Mouse (Mus musculus) R1 (cell line): ENCODE measurements around the gene Sult3a1.
"Not testable (repeated sequence)": the region's sequence is repeated elsewhere in the genome, so short reads cannot be mapped to it uniquely, and the experiment has no call there.

Experiments used
- DNase-seq: peaks from one replicate; pipeline ENCODE4 v3.0.0-alpha.2; 2018; ENCODE audit warnings: low read depth, low spot score

Gene Sult3a1

DNA sequence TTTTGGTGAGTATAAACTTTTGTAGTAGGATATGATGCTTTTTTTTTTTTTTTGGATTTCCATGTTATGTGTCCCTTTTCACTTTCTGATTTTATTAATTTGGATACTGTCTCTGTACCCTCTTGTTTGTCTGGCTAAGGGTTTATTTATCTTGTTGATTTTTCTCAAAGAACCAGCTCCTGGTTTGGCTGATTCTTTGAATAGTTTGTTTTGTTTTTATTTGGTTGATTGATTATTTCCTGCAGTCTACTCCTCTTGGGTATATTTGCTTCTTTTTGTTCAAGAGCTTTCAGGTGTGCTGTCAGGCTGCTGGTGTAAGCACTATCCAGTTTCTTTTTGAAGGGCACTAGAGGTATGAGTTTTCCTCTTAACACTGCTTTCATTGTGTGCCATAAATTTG is at the start of gene Sult3a1:
TSS of gene Sult3a1 (plus strand) at position 301 of the 400 bp plus-strand sequence.
- no peak for DNase-seq

DNA sequence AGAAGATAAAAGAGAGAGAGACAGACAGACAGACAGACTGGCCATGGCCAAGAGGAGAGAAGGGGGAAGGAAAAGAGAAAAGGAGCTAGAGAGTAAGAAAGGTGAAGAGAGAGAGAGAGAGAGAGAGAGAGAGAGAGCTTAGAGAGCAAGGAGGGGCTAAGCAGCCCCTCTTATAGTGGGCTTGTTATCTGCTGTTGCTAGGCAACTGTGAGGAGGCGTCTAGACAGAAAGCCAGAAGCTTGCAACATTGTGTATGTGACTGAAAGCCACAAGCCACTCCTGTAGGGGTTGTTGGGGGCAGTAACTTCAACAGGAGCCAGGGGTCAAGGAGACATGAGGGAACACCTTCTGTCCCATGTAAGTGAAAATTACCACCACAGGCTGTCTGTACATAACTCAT is 45.7 kb upstream of the Sult3a1 start:
- DNase-seq, result peak; percentile 52

DNA sequence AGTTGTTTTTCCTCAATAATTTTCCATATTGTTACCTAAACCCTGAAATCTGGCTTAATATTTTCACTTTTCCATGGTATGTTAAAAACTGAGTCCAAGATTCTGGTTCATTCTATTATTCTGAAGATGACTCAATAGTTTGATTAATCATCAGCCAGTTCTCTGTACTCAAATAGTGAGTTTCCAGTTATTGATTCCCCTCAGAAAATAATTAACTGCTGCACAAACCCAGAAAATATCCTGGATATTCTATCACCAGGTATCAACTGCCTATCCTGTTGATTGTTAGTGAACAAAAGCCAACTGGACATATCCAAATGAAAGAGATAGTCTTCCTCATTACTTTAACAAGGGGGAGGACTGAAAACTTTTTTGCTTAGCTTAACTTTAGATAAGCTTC is 43.3 kb upstream of the Sult3a1 start:
- DNase-seq, result no peak

DNA sequence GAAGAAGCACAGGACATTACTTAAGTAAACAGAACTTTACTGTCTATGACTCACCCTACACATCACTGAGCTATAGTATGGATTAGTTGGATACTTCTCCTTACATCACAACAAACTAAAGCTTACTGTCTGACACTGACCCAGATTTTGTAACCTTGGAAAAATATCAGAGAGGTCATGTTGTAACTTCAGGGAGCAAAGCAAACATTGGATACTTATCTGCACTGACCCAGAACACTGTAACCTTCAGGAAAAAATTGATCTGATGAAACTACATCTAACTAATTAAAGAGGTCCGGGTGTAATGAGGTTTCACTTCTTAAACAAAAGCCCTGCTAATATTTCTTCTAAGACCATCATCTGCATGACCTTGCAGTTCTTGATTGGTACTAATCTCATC is 40.6 kb upstream of the Sult3a1 start:
- no peak for DNase-seq

DNA sequence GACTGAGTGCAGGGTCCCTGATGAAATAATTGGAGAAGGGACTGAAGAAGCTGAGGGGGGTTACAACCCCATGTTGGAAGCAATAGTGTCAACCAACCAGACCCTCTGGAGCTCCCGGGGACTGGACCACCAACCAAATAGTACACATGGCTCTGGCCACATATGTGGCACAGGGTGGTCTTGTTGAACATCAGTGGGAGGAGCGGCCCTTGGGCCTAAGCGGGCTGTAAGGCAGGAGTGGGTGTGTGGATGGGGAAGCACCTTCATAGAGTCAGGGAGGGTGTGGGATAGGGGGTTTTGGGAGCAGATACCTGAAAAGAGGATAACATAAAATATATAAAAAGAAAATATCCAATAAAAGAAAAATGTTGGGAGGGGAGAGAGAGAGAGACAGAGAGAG is 36.6 kb upstream of the Sult3a1 start:
- DNase-seq, result peak; percentile 13

DNA sequence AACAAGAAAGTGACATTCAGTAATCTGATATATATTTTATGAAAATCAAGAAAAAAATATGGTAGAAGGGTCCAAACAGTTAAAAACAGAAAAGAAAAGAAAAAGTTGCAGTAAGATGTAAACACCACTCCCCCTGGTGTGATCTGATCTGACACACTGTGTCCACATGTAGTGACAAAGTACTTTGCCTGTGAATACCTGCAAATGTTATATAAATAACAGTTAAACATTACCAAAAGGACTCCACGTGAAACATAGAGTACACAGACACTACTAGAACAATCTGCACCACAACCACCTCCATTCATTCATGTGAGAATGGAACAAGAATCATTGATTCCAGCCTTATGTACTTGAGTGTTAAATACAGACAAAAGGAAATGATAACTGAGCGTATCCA is 8.5 kb downstream of the Sult3a1 start:
- no peak for DNase-seq

DNA sequence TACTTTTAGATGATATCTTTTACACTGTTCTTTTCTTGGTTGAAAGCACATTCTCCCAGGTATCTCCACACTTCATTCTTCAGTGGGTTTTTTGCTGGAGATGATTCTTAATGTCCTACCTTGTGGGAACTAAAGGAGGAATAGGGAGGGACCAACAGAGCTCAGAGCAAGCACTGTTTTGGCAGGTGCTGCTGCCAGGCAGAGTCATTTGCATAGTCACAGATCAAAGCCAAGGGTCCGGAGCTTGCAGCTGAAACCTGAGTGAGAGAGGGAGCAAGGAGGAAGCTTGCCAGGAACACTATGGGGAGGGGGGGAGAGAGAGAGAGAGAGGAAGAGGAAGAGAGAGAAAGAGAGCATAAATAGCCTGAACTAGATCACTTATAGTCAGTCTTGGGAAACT is 12.9 kb downstream of the Sult3a1 start:
- DNase-seq, result peak; percentile 21

DNA sequence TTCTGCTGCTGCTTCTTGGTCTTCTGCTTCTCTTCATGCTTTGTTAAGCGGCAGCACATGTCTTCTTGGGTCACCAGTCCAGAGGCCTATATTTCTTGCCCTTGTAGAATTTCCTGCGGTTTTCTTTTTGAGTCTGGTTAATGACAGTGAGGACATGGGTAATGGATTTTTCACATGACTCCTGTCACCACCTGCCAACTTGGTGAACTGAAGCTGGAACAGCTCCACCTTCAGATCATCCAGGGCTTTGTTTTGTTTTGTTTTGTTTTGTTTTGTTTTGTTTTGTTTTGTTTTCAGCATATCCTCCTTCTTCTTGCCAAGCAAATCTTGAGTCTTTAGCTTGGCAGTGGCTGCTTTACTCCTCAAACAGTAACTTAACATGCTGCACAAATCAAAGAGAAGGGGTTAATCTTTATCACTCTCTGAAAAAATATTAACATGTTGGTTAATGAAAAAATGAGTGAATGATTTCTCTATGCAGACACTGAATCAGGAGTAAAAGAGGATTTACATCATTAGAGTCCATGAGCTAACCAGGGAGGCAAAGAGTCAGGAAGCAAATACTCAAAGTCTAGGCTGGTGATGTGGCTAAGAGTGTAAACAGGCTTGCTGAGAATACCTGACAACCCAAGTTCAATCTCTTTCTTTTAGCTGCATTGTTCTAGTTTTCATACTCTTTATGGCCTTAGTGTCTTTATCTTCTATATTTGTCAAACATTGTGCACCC is 15.3 kb downstream of the Sult3a1 start:
- DNase-seq, result no peak

DNA sequence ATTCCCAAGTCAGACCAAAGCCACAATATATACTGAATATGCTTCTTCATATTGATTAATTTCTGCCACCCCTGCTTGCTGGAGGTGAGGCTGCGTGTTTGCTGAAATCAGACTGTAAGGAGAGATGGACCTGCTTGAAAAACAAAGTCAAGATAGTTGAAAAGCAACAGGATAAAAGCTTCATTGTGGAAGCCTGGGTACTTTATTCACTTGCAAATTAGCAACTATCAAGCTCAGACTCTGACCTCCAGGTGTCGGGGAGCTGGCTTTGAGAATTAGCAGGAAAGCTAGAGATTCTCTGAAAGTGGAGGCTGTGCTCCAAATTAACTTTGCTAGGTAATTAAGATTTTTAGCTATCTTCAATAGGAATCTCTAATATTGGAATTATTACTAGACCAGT is 24.9 kb downstream of the Sult3a1 start:
- peak; percentile 80 for DNase-seq

DNA sequence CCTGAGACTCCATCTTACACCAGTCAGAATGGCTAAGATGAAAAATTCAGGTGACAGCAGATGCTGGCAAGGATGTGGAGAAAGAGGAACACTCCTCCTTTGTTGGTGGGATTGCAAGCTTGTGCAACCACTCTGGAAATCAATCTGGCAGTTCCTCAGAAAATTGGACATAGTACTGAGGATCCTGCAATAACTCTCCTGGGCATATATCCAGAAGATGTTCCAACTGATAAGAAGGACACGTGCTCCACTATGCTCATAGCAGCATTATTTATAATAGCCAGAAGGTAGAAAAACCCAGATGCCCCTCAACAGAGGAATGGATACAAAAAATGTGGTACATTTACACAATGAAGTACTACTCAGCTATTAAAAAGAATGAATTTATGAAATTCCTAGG is 44.0 kb downstream of the Sult3a1 start:
- DNase-seq, result not testable (repeated sequence)

DNA sequence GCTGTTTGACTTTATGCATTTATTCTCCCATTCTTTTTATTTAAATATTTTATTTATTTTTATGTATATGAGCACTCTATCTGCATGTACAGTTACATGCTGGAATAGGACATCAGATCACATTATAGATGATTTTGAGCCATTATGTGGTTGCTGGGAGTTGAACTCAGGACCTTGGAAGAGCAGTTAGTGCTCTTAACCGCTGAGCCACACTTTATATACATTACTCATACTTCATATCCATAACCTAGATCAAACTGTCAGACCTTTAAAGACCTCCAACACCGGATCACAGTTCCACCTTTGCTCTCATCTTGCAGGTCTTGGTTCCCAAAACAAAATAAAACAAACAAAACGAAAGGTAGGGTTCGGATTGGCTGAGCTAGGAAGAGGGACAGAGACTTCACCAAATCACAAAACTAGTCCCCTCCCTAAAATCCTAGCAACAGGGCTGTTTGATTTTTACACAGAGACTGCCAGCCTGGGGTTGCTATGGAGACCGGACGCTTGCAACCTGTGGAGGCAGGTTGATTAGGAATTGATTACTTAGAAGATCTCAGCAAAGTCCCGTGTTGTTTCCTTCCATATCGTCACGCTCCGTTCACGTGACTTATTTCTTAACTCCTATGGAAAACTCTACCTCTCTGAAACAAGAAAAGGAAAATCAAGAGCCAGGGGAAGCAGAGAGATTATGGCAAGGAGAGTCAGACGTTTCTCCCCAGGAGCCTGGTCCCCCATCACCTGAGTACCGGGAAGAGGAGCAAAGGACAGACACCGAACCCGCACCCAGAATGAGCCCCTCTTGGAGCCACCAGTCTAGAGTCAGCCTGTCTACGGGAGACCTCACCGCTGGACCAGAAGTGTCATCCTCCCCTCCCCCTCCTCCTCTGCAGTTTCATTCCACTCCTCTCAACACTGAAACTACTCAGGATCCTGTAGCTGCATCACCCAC is 47.3 kb downstream of the Sult3a1 start, which contains the start of gene Rsph4a:
TSS of gene Rsph4a (plus strand) at position 582 of the 952 bp plus-strand sequence.
- DNase-seq, result peak; percentile 98

DNA sequence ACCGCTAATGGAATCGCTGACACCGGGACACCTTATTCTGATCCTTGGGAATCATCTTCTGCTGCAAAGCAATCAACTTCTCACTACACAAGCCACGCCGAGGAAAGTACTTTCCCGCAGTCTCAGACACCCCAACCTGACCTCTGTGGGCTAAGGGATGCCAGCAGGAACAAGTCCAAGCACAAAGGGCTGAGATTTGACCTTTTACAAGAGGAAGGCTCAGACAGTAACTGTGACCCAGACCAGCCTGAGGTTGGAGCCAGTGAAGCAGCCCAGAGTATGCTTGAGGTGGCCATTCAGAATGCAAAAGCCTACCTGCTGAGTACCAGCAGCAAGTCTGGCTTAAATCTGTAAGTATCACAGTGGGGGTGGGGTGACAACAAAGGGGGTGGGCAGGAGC is 48.0 kb downstream of the Sult3a1 start:
- peak; percentile 96 for DNase-seq
